Mouse (Mus musculus) limb, embryonic 14.5 days (tissue): ENCODE measurements around the gene Cnot10. TPM values are rescaled to one million over a fixed set of nuclear protein-coding genes. Genes with fewer than 3 reads are reported as not detected.

Source experiments
- ATAC-seq: fragments of 200-750 bp; cut with Nextera tagmentation; 2 replicates; pipeline ENCODE4 v1.8.0; 2017; ENCODE audit warnings: low read depth, moderate number of reproducible peaks, moderate TSS enrichment; ENCODE audit not compliant: low FRiP score
- DNase-seq: peaks from one replicate; pipeline ENCODE4 v3.0.0-alpha.2; 2015; ENCODE audit warnings: low spot score
- H3K27ac ChIP-seq: fragments of 300-500 bp; sonication (generic); replicated peaks from 2 replicates; pipeline ENCODE4 v1.5.1; 2014; ENCODE audit warnings: low read depth, mild to moderate bottlenecking, low read length, moderate library complexity, mixed read lengths
- H3K27me3 ChIP-seq: fragments of 300-500 bp; sonication (generic); 2 replicates; pipeline ENCODE4 v1.6.1; 2014; ENCODE audit warnings: low read length, mixed read lengths; ENCODE audit not compliant: control insufficient read depth, insufficient read depth
- H3K36me3 ChIP-seq: fragments of 300-500 bp; sonication (generic); 2 replicates; pipeline ENCODE4 v1.6.1; 2014; ENCODE audit warnings: mild to moderate bottlenecking, low read length, moderate library complexity, mixed read lengths; ENCODE audit not compliant: control insufficient read depth, insufficient read depth
- H3K4me1 ChIP-seq: fragments of 300-500 bp; sonication (generic); 2 replicates; pipeline ENCODE4 v1.6.1; 2014; ENCODE audit warnings: antibody characterized with exemption, low read length, mixed read lengths; ENCODE audit not compliant: control insufficient read depth, insufficient read depth
- H3K4me2 ChIP-seq: fragments of 300-500 bp; sonication (generic); replicated peaks from 2 replicates; pipeline ENCODE4 v1.6.1; 2014; ENCODE audit warnings: low read depth, mild to moderate bottlenecking, low read length, moderate library complexity; ENCODE audit not compliant: severe bottlenecking
- H3K4me3 ChIP-seq: fragments of 300-500 bp; sonication (generic); replicated peaks from 2 replicates; pipeline ENCODE4 v1.5.1; 2014; ENCODE audit warnings: low read length
- H3K9ac ChIP-seq: fragments of 300-500 bp; sonication (generic); 2 replicates; pipeline ENCODE4 v1.6.1; 2014; ENCODE audit warnings: mild to moderate bottlenecking, low read depth, low read length, moderate library complexity; ENCODE audit not compliant: severe bottlenecking
- H3K9me3 ChIP-seq: fragments of 300-500 bp; sonication (generic); 2 replicates; pipeline ENCODE4 v1.6.1; 2016; ENCODE audit warnings: low read length; ENCODE audit not compliant: control insufficient read depth
- POLR2A ChIP-seq: fragments of 200-500 bp; IDR thresholded peaks from 2 replicates; pipeline ENCODE4 v1.8.0; 2012; ENCODE audit warnings: inconsistent platforms, mild to moderate bottlenecking, moderate library complexity, borderline replicate concordance; ENCODE audit not compliant: insufficient read depth, insufficient read length; ENCODE audit errors: extremely low read depth
- WGBS: fragments of 180-500 bp; shearing (Covaris S2); extraction: QIAGEN DNeasy Blood & Tissue Kit; methylation state at CpG from one replicate; pipeline ENCODE4 v1.1.7; 2014; 5-methylcytosine and 5-hydroxymethylcytosine counted together
- polyA plus RNA-seq, 2 experiments: library from polyadenylated mRNA; depleted of rRNA in 1 of 2; stranded (reverse) in 1 of 2; unstranded in 1 of 2; fragments of >200 nt; fragmentation: Nextera tagmentation in 1 of 2; extraction: Ambion mirVana in 1 of 2; gene quantifications; 2 replicates each; pipeline versions ENCODE4 v1.2.1 to v1.2.3; 2012 to 2014

Gene Cnot10
- polyA plus RNA-seq, 2 experiments: 66.8 to 104 TPM

DNA sequence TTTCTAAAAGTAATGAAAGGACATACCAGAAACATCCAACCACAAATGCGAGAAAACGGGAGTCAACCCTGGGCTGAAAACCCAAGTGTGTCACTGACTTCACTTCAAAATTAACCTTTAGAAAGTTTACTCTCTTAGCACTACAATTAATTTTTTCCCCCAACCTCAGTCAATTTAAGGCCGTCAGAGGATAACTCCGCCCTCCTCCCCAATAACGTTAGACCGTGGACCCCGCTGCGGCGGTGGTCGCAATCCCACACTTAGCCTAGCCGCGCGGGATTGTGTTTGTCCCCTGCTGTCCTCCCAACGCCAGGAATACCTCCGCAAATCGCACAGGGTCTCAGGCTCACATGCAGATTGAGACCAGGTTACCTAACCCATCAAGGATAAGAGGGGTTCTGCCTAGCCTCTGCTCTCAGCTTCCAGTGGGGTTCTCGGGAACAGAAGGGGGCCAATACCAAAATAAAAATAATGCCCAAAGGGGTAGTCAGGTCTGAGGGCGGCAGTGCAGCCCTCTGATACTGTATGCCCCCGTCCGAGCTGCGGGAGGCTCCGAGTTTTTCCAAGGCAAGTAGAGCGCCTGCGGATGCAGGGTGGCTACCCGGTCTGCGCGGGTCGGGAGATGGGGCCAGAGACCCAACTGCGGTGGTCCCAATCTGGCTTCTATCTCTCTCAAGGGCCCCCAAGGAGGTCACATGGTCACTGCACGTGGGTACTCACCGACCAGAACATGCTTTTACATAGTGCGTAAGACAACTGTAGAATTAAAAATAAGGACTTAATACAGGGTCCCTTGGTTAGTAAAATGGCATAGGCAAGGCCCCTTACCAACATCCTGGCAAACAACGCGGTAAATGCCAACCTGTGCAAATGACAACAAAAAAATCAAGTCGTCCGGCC, 79.0 kb downstream of the Cnot10 start:
- Histone ChIP-seq H3K36me3 (no peaks in the 10 kb centered on the region), H3K9me3 (no peaks in the 10 kb centered on the region), H3K4me1 (0 out of 2 replicates have a peak, but pooled peaks cover 6% of the 10 kb centered on the region), H3K4me2 (peak overlapping the region; percentile 94), H3K9ac (peak overlapping the region; percentile 3; the same call in 1 of the 2 replicates), H3K27ac (no peak overlapping the region), H3K27me3 (peaks cover 32% of the 10 kb centered on the region; the same call in 1 of the 2 replicates), H3K4me3 (peak overlapping the region; percentile 62)
- WGBS: 3% methylated on average over 36 of the region's 36 CpGs
- ATAC-seq: no peak; the same call in 1 of the 2 replicates
- TF ChIP-seq POLR2A: no peak
- no peak for DNase-seq

DNA sequence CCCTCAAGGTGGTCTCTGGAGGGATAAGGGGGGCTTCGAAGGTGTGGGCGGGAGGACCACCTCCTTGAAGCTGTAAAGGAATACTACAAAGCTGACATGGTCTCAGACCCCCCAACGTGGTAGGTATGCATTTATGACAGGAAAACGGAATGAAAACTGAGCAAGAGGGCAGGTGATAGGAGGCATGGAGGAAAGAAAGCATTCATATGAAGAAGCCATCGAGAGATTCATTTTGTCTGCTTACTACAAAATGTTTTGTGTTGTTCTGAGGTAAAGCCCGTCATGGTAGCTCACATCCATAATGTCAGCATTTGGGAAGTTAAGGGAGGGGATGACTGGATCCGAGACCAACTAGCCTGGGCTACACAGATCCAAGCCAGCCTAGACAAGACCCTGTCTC, 79.8 kb downstream of the Cnot10 start:
- no peaks in the 10 kb centered on the region for H3K9me3 ChIP-seq
- no peaks in the 10 kb centered on the region for H3K36me3 ChIP-seq
- no peak for DNase-seq
- 14% methylated on average over 7 of the region's 7 CpGs for WGBS
- 0 out of 2 replicates have a peak overlapping the region, but pooled peaks have one; percentile 62 for H3K4me3 ChIP-seq
- H3K4me1 ChIP-seq: 0 out of 2 replicates have a peak, but pooled peaks cover 6% of the 10 kb centered on the region
- no peak overlapping the region for H3K27ac ChIP-seq
- H3K27me3 ChIP-seq: peaks cover 32% of the 10 kb centered on the region; the same call in 1 of the 2 replicates
- H3K4me2 ChIP-seq: peak overlapping the region; percentile 94; the same call in 1 of the 2 replicates
- no peak for TF ChIP-seq POLR2A
- no peak for ATAC-seq
- H3K9ac ChIP-seq: no peak overlapping the region

DNA sequence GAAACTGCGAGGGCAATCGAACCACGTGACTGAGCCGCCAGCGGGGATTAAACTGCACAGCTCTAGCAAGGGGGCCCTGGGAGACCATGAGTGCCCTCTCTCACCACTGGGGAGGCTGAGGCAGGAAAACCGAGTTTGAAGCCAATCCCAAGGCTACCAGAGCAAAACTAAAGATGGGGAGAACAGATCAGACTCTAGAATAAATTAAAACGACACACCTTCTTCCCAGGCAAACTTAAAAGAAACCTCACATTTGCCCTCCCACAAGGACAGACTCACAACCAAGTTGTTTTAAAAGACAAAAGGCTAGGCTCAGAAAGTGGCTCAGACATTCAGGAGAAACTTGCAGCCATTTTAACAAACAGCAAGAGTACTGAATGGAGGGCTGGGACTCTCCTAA, 82.9 kb downstream of the Cnot10 start:
- TF ChIP-seq POLR2A: no peak
- no peak overlapping the region for H3K4me3 ChIP-seq
- H3K4me2 ChIP-seq: no peak overlapping the region
- no peak overlapping the region for H3K27ac ChIP-seq
- DNase-seq (no peak), ATAC-seq (no peak)
- WGBS: 23% methylated on average over 7 of the region's 7 CpGs
- H3K36me3 ChIP-seq: no peaks in the 10 kb centered on the region
- no peaks in the 10 kb centered on the region for H3K9me3 ChIP-seq
- H3K27me3 ChIP-seq: peaks cover 20% of the 10 kb centered on the region; the same call in 1 of the 2 replicates
- peaks cover 13% of the 10 kb centered on the region for H3K4me1 ChIP-seq
- no peak overlapping the region for H3K9ac ChIP-seq

DNA sequence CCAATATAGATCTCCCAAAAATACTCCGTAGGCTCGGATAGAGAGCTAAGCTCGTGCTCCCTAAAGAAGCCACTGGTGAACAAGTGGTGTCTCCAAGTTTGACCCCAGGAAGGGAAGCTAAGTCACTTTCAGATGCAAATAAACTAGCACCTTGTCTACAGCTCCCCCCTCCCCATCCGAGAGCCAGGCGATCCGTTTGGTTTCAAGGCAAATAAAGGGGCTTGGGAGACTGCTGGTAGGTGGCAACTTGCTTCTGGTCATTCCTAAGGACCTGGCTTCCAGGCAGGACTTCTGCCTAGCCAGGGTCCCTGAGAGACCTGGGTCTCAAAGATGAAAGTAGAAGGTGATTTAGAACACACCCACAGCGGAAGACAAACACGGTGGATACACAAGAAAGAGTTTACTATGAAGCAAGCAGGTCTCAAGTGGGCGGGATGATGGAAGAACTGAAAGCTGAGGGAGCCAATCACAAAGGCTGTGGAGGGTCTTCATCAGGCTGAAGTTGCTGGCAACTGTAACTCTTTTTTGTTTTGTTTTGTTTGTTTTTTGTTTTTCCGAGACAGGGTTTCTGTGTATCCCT, 83.6 kb downstream of the Cnot10 start:
- H3K27ac ChIP-seq: no peak overlapping the region
- H3K4me3 ChIP-seq: no peak overlapping the region
- H3K36me3 ChIP-seq: no peaks in the 10 kb centered on the region
- no peaks in the 10 kb centered on the region for H3K9me3 ChIP-seq
- ATAC-seq (no peak), DNase-seq (no peak)
- H3K9ac ChIP-seq: no peak overlapping the region
- H3K4me2 ChIP-seq: no peak overlapping the region
- TF ChIP-seq POLR2A: no peak
- 47% methylated on average over 10 of the region's 10 CpGs for WGBS
- H3K27me3 ChIP-seq: peaks cover 12% of the 10 kb centered on the region; the same call in 1 of the 2 replicates
- H3K4me1 ChIP-seq: peaks cover 13% of the 10 kb centered on the region

DNA sequence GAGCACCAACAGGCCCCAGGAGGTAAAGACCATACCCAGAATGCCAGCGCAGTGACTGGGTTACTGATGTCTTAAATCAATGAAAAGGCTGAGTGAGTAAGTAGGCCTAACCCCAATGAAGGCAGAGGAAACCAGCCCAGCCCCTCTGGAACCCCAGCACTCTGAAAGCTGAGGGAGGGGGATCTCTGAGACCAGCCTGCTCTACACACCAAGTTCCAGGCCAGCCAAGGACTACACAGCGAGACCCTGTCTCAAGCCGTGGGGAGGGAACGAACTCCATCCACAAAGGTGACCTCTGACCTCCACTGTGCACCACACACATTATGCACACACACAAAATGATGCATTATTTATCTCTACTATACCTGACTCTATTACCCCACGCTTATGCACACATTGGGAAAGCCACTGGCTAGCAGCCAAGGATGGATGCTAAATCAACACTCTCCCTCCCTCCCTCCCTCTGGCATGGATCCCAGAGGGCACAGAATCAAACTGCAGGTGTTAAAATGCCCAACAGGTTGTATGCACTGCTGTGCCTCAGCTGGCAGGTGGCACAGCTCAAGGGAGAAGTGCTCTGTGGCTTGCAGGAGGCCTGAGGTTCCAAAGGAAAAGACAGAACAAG, 85.5 kb downstream of the Cnot10 start:
- H3K4me1 ChIP-seq: peaks cover 7% of the 10 kb centered on the region
- no peak for ATAC-seq
- no peak overlapping the region for H3K4me3 ChIP-seq
- DNase-seq: no peak
- no peaks in the 10 kb centered on the region for H3K27me3 ChIP-seq
- H3K36me3 ChIP-seq: no peaks in the 10 kb centered on the region
- no peak for TF ChIP-seq POLR2A
- no peaks in the 10 kb centered on the region for H3K9me3 ChIP-seq
- no peak overlapping the region for H3K9ac ChIP-seq
- no peak overlapping the region for H3K4me2 ChIP-seq
- WGBS: 72% methylated on average over 5 of the region's 5 CpGs
- H3K27ac ChIP-seq: no peak overlapping the region
